In genomic region chr3:89607327-89607726, GRCm38 (mm10) we compare ENCODE assay signal across 14 mouse cellular contexts.
A peak's percentile ranks its signal among the peaks of the same experiment; 100 is the strongest.
DNase-seq lines count a peak whose midpoint lies in the region; ATAC-seq and TF ChIP-seq lines count a peak whose summit lies in the region.
"Had no signal": no experiment of that assay in that cellular context is flagged by ENCODE, and none has a peak within 500 bp of the region (broad histone marks: within the 10 kb centered on the region; RNA-seq: fewer than 3 reads in every experiment).

No protein-coding gene starts in this region.

- no peak overlapping the region for H3K4me2 ChIP-seq in kidney, embryonic 15.5 days
- no peak overlapping the region for H3K4me2 ChIP-seq in embryonic facial prominence, embryonic 11.5 days (ENCODE audit: low read depth, low read length)
- H3K4me2 ChIP-seq in hindbrain, postnatal 0 days (ENCODE audit: low read depth, low read length), result no peak overlapping the region
- H3K4me2 ChIP-seq: limb, embryonic 15.5 days; lung, embryonic 15.5 days; stomach, embryonic 15.5 days had no signal

- ATAC-seq in kidney, embryonic 15.5 days (replicated peaks; ENCODE audit: low FRiP score), result no peak
- ATAC-seq in embryonic facial prominence, embryonic 11.5 days (replicated peaks; ENCODE audit: insufficient number of reproducible peaks, low FRiP score, low TSS enrichment, low read depth), result no peak
- ATAC-seq in hindbrain, postnatal 0 days, result 0 out of 2 replicates have a peak, but pooled peaks have one; percentile 31
- ATAC-seq in megakaryocyte progenitor cell, adult 5-6 weeks (replicated peaks; ENCODE audit: poor library complexity), result no peak
- ATAC-seq: inflammation-experienced regulatory T-cells, adult 6 months had no signal

- 0 out of 2 replicates have a peak, but pooled peaks cover 3% of the 10 kb centered on the region for H3K4me1 ChIP-seq in kidney, embryonic 15.5 days
- no peaks in the 10 kb centered on the region for H3K4me1 ChIP-seq in embryonic facial prominence, embryonic 11.5 days (ENCODE audit: control insufficient read depth, insufficient read depth, low read length)
- H3K4me1 ChIP-seq in hindbrain, postnatal 0 days (ENCODE audit: insufficient read depth, low read length), result peaks cover 31% of the 10 kb centered on the region
- H3K4me1 ChIP-seq: lung, embryonic 15.5 days had no signal

- peak; percentile 35 to 53 for DNase-seq in kidney, postnatal 4 days
- DNase-seq in embryonic facial prominence, embryonic 11.5 days (ENCODE audit: low spot score), result peak; percentile 38
- DNase-seq in hindbrain, postnatal 0 days (ENCODE audit: low spot score), result peak; percentile 64
- DNase-seq in retina, postnatal 7 days (ENCODE audit: low read depth, low spot score), result peak; percentile 56
- no peak for DNase-seq in left cerebral cortex, postnatal 10 days (ENCODE audit: extremely low spot score in 1 of 2, low spot score in 2 of 2)
- DNase-seq: gastrocnemius, postnatal 14 days; kidney, postnatal 25 days; thymus, postnatal 14 days had no signal

- H3K27ac ChIP-seq in kidney, embryonic 15.5 days, result no peak overlapping the region
- no peak overlapping the region for H3K27ac ChIP-seq in embryonic facial prominence, embryonic 11.5 days (replicated peaks; ENCODE audit: low read depth, low read length)
- H3K27ac ChIP-seq in hindbrain, postnatal 0 days, result peak overlapping the region; percentile 45; the same call in 1 of the 2 replicates
- H3K27ac ChIP-seq: limb, embryonic 15.5 days; lung, embryonic 15.5 days; stomach, embryonic 15.5 days had no signal

- 0 out of 2 replicates have a peak, but pooled peaks cover 3% of the 10 kb centered on the region for H3K27me3 ChIP-seq in kidney, embryonic 15.5 days
- H3K27me3 ChIP-seq in embryonic facial prominence, embryonic 11.5 days (ENCODE audit: control insufficient read depth, insufficient read depth, low read length), result no peaks in the 10 kb centered on the region
- no peaks in the 10 kb centered on the region for H3K27me3 ChIP-seq in hindbrain, postnatal 0 days (ENCODE audit: insufficient read depth, low read length)
- H3K27me3 ChIP-seq: limb, embryonic 15.5 days; lung, embryonic 15.5 days; stomach, embryonic 15.5 days had no signal

- no peaks in the 10 kb centered on the region for H3K36me3 ChIP-seq in kidney, embryonic 15.5 days
- H3K36me3 ChIP-seq in embryonic facial prominence, embryonic 11.5 days (replicated peaks; ENCODE audit: control insufficient read depth, insufficient read depth, low read depth, low read length), result no peaks in the 10 kb centered on the region
- H3K36me3 ChIP-seq in hindbrain, postnatal 0 days (ENCODE audit: insufficient read depth, low read length), result no peaks in the 10 kb centered on the region
- H3K36me3 ChIP-seq: limb, embryonic 15.5 days; lung, embryonic 15.5 days; stomach, embryonic 15.5 days had no signal

- H3K9me3 ChIP-seq in kidney, embryonic 15.5 days (replicated peaks), result no peaks in the 10 kb centered on the region
- no peaks in the 10 kb centered on the region for H3K9me3 ChIP-seq in embryonic facial prominence, embryonic 11.5 days (replicated peaks; ENCODE audit: control insufficient read depth, low read length)
- H3K9me3 ChIP-seq in hindbrain, postnatal 0 days (ENCODE audit: low read length), result no peaks in the 10 kb centered on the region
- H3K9me3 ChIP-seq: limb, embryonic 15.5 days; lung, embryonic 15.5 days; stomach, embryonic 15.5 days had no signal

- no peak overlapping the region for H3K4me3 ChIP-seq in kidney, embryonic 15.5 days (replicated peaks)
- H3K4me3 ChIP-seq in embryonic facial prominence, embryonic 11.5 days (ENCODE audit: low read depth, low read length), result no peak overlapping the region
- no peak overlapping the region for H3K4me3 ChIP-seq in hindbrain, postnatal 0 days (ENCODE audit: low read length)
- H3K4me3 ChIP-seq: limb, embryonic 15.5 days; lung, embryonic 15.5 days; stomach, embryonic 15.5 days had no signal

- no peak for TF ChIP-seq CTCF in hindbrain, postnatal 0 days (IDR thresholded peaks at IDR 0.05; ENCODE audit: low read depth)

- no peak overlapping the region for H3K9ac ChIP-seq in kidney, embryonic 15.5 days
- H3K9ac ChIP-seq in embryonic facial prominence, embryonic 11.5 days (replicated peaks; ENCODE audit: low read length), result no peak overlapping the region
- no peak overlapping the region for H3K9ac ChIP-seq in hindbrain, postnatal 0 days (replicated peaks; ENCODE audit: low read length)
- H3K9ac ChIP-seq: limb, embryonic 15.5 days; lung, embryonic 15.5 days; stomach, embryonic 15.5 days had no signal

- intact Hi-C loops in left cerebral cortex, postnatal 10 days (cut with DNase I), result no loop called here

- WGBS in kidney, embryonic 15.5 days, result 54% methylated on average over 1 of the region's 1 CpGs
- WGBS in embryonic facial prominence, embryonic 11.5 days, result 52% methylated on average over 1 of the region's 1 CpGs
- WGBS in hindbrain, postnatal 0 days, result 35% methylated on average over 1 of the region's 1 CpGs

Comparison
In these comparisons a context has a peak if more than half of its experiments do, and no peak if none do; other contexts are left out.
1. DNase-seq: peak in kidney, postnatal 4 days (2 of 2), embryonic facial prominence, embryonic 11.5 days (single experiment), hindbrain, postnatal 0 days (single experiment) and retina, postnatal 7 days (single experiment); none in left cerebral cortex, postnatal 10 days (0 of 2).